Mouse (Mus musculus) erythroblast, adult 5-6 weeks (primary cell): ENCODE measurements around the gene Tlx3. TPM values are rescaled to one million over a fixed set of nuclear protein-coding genes. Genes with fewer than 3 reads are reported as not detected.

Experiments used
- ATAC-seq: replicated peaks from 2 replicates; pipeline ENCODE4 v1.8.0; 2016; ENCODE audit warnings: moderate number of reproducible peaks, mild to moderate bottlenecking, moderate TSS enrichment, inconsistent platforms; ENCODE audit not compliant: poor library complexity, low FRiP score, severe bottlenecking
- total RNA-seq, 2 experiments: library from RNA; stranded (forward) in 1 of 2; stranded (reverse) in 1 of 2; fragments of 150-400 nt in 1 of 2; fragments of 200-764, 138-1000 nt in 1 of 2; gene quantifications; 2 replicates each; pipeline versions ENCODE4 v1.2.3 to v1.2.4; 2015 to 2017; ENCODE audit warnings: low replicate concordance in 2 of 2

The Tlx3 gene
- total RNA-seq (2015; ENCODE audit: low replicate concordance) (not detected in 2 replicates), total RNA-seq (2017; ENCODE audit: low replicate concordance) (not detected in 2 replicates)

- no peak for ATAC-seq
These were observed at the start of gene Tlx3 for GRCm38 (mm10) chr11:33203383-33204328. Tlx3 (minus strand) TSS chr11:33203589.

GRCm38 (mm10) chr11:33240295-33240694, 36.9 kb upstream of the Tlx3 start:
- ATAC-seq = no peak

- no peak for ATAC-seq
These were observed 30.7 kb upstream of the Tlx3 start for GRCm38 (mm10) chr11:33234134-33234533.

- ATAC-seq = no peak
These were observed 28.7 kb upstream of the Tlx3 start for GRCm38 (mm10) chr11:33232056-33232455.

- ATAC-seq = no peak
These were observed 24.8 kb upstream of the Tlx3 start for GRCm38 (mm10) chr11:33228186-33228585.

- no peak for ATAC-seq
These were observed 23.1 kb upstream of the Tlx3 start for GRCm38 (mm10) chr11:33226516-33226915.

- no peak for ATAC-seq
These were observed 18.4 kb upstream of the Tlx3 start for GRCm38 (mm10) chr11:33221566-33222365.

GRCm38 (mm10) chr11:33220763-33221162, 17.4 kb upstream of the Tlx3 start:
- ATAC-seq = no peak

GRCm38 (mm10) chr11:33217384-33218079, 14.1 kb upstream of the Tlx3 start:
- ATAC-seq = no peak

GRCm38 (mm10) chr11:33207411-33207810, 4.0 kb upstream of the Tlx3 start:
- no peak for ATAC-seq

GRCm38 (mm10) chr11:33204966-33205365, 1.6 kb upstream of the Tlx3 start:
- no peak for ATAC-seq

- ATAC-seq = no peak
These were observed 928 bp upstream of the Tlx3 start for GRCm38 (mm10) chr11:33204329-33204705.

- no peak for ATAC-seq
These were observed 417 bp downstream of the Tlx3 start for GRCm38 (mm10) chr11:33202972-33203371.

- no peak for ATAC-seq
These were observed 1.1 kb downstream of the Tlx3 start for GRCm38 (mm10) chr11:33202296-33202695.

GRCm38 (mm10) chr11:33201626-33202010, 1.8 kb downstream of the Tlx3 start:
- ATAC-seq = no peak

GRCm38 (mm10) chr11:33200764-33201625, 2.4 kb downstream of the Tlx3 start:
- no peak for ATAC-seq

GRCm38 (mm10) chr11:33199906-33200763, 3.3 kb downstream of the Tlx3 start:
- ATAC-seq = no peak

- no peak for ATAC-seq
These were observed 4.3 kb downstream of the Tlx3 start for GRCm38 (mm10) chr11:33199117-33199514.
